Mouse (Mus musculus) liver, embryonic 14.5 days (tissue): Measurements from ENCODE around the gene Ms4a10. TPM values are rescaled to one million over a fixed set of nuclear protein-coding genes. Genes with fewer than 3 reads are reported as not detected.

Experiments
- ATAC-seq: fragments of 200-750 bp; cut with Nextera tagmentation; 2 replicates; pipeline ENCODE4 v1.8.0; 2017; ENCODE audit warnings: moderate number of reproducible peaks, mild to moderate bottlenecking, moderate library complexity; ENCODE audit not compliant: insufficient read depth
- DNase-seq, 3 experiments: peaks; one replicate each; pipeline ENCODE4 v3.0.0-alpha.2; 2012 to 2013; ENCODE audit warnings: low read depth in 3 of 3, low spot score in 3 of 3
- H3K27ac ChIP-seq: fragments of 300-500 bp; sonication (generic); 2 replicates; pipeline ENCODE4 v1.5.1; 2014; ENCODE audit warnings: moderate library complexity, mild to moderate bottlenecking, control low read depth, inconsistent platforms
- H3K27me3 ChIP-seq: fragments of 300-500 bp; sonication (generic); 2 replicates; pipeline ENCODE4 v1.6.1; 2014; ENCODE audit warnings: mild to moderate bottlenecking, low read length, moderate library complexity; ENCODE audit not compliant: control insufficient read depth, insufficient read depth
- H3K36me3 ChIP-seq: fragments of 300-500 bp; sonication (generic); replicated peaks from 2 replicates; pipeline ENCODE4 v1.6.1; 2014; ENCODE audit warnings: low read depth; ENCODE audit not compliant: control insufficient read depth, insufficient read depth
- H3K4me1 ChIP-seq, 2 experiments: fragments of 200-500 bp in 1 of 2; fragments of 300-500 bp in 1 of 2; sonication (generic) in 1 of 2; replicated peaks; 2 replicates each; pipeline ENCODE4 v1.6.1; 2012 to 2014; ENCODE audit warnings: antibody characterized with exemption in 1 of 2, inconsistent platforms in 1 of 2, low read length in 1 of 2; ENCODE audit not compliant: control insufficient read depth in 2 of 2, insufficient read depth in 2 of 2
- H3K4me2 ChIP-seq: fragments of 300-500 bp; sonication (generic); 2 replicates; pipeline ENCODE4 v1.6.1; 2014; ENCODE audit warnings: low read depth, mild to moderate bottlenecking, control low read depth, moderate library complexity
- H3K4me3 ChIP-seq, 2 experiments: fragments of 200-500 bp in 1 of 2; fragments of 300-500 bp in 1 of 2; sonication (generic) in 1 of 2; 2 replicates each; pipeline ENCODE4 v1.5.1; 2012 to 2014; ENCODE audit warnings: low read depth in 2 of 2, low read length in 2 of 2, mild to moderate bottlenecking in 2 of 2, control low read depth in 1 of 2, inconsistent platforms in 1 of 2, moderate library complexity in 1 of 2; ENCODE audit not compliant: insufficient read depth in 1 of 2
- H3K9ac ChIP-seq: fragments of 300-500 bp; sonication (generic); replicated peaks from 2 replicates; pipeline ENCODE4 v1.6.1; 2014; ENCODE audit warnings: mild to moderate bottlenecking, control low read depth, moderate library complexity
- H3K9me3 ChIP-seq: fragments of 300-500 bp; sonication (generic); 2 replicates; pipeline ENCODE4 v1.6.1; 2016; ENCODE audit warnings: low read length, mixed read lengths; ENCODE audit not compliant: control insufficient read depth
- CTCF ChIP-seq: IDR thresholded peaks from 2 replicates; pipeline ENCODE4 v1.5.1; 2016; ENCODE audit warnings: antibody characterized with exemption, low read depth, control low read depth
- EP300 ChIP-seq: IDR thresholded peaks from 2 replicates; pipeline ENCODE4 v1.6.1; 2016; ENCODE audit warnings: antibody characterized with exemption, low read depth
- WGBS: fragments of 180-500 bp; shearing (Covaris S2); extraction: QIAGEN DNeasy Blood & Tissue Kit; methylation state at CpG from one replicate; pipeline ENCODE4 v1.1.7; 2014; ENCODE audit not compliant: insufficient replicate concordance; 5-methylcytosine and 5-hydroxymethylcytosine counted together
- polyA plus RNA-seq, 2 experiments: library from polyadenylated mRNA; depleted of rRNA in 1 of 2; stranded (reverse) in 1 of 2; unstranded in 1 of 2; fragments of >200 nt; fragmentation: Nextera tagmentation in 1 of 2; extraction: Ambion mirVana in 1 of 2; gene quantifications; 2 replicates each; pipeline versions ENCODE4 v1.2.1 to v1.2.3; 2012 to 2014

The Ms4a10 gene
- polyA plus RNA-seq, 2 experiments = 0.23 TPM; not detected in 1

- ATAC-seq = peak; percentile 22; the same call in 1 of the 2 replicates
- H3K4me1 ChIP-seq = peaks cover 0 to 18% of the 10 kb centered on the region in 2 experiments
- peak overlapping the region; percentile 1 to 9; a peak in 3 of 4 replicates for H3K4me3 ChIP-seq
- 0 out of 2 replicates have a peak overlapping the region, but pooled peaks have one; percentile 1 for H3K9ac ChIP-seq
- H3K4me2 ChIP-seq = peak overlapping the region; percentile 59
- 12% methylated on average over 40 of the region's 40 CpGs for WGBS
- no peaks in the 10 kb centered on the region for H3K27me3 ChIP-seq
- H3K27ac ChIP-seq = no peak overlapping the region
- H3K9me3 ChIP-seq = no peaks in the 10 kb centered on the region
- TF ChIP-seq EP300 (no peak), CTCF (no peak)
- H3K36me3 ChIP-seq = peaks cover 11% of the 10 kb centered on the region
- no peak for DNase-seq
Measured at GRCm38 (mm10) chr19:10940801-10941457, 33.5 kb downstream of the Ms4a10 start.

- peak overlapping the region; percentile 59 for H3K4me2 ChIP-seq
- 0 out of 2 replicates have a peak overlapping the region, but pooled peaks have one; percentile 1 for H3K9ac ChIP-seq
- H3K36me3 ChIP-seq = peaks cover 11% of the 10 kb centered on the region
- H3K9me3 ChIP-seq = no peaks in the 10 kb centered on the region
- no peak overlapping the region for H3K27ac ChIP-seq
- no peaks in the 10 kb centered on the region for H3K27me3 ChIP-seq
- ATAC-seq (peak; percentile 67; the same call in 1 of the 2 replicates), DNase-seq (peak; percentile 42 to 49 (median 42))
- TF ChIP-seq EP300 (no peak), CTCF (peak; percentile 94)
- H3K4me1 ChIP-seq = peaks cover 0 to 18% of the 10 kb centered on the region in 2 experiments
- 17% methylated on average over 37 of the region's 37 CpGs for WGBS
- peak overlapping the region; percentile 1 to 9; a peak in 3 of 4 replicates for H3K4me3 ChIP-seq
Measured at GRCm38 (mm10) chr19:10940097-10940800, 34.2 kb downstream of the Ms4a10 start.

GRCm38 (mm10) chr19:10938771-10939170, 35.7 kb downstream of the Ms4a10 start:
- 15% methylated on average over 3 of the region's 3 CpGs for WGBS
- Histone ChIP-seq H3K27me3 (no peaks in the 10 kb centered on the region), H3K4me2 (no peak overlapping the region), H3K36me3 (peaks cover 3% of the 10 kb centered on the region; the same call in 1 of the 2 replicates), H3K4me1 (peaks cover 0 to 19% of the 10 kb centered on the region in 2 experiments), H3K9ac (no peak overlapping the region), H3K9me3 (no peaks in the 10 kb centered on the region), H3K4me3 (no peak overlapping the region), H3K27ac (no peak overlapping the region)
- no peak for ATAC-seq
- DNase-seq = no peak
- TF ChIP-seq EP300 (no peak), CTCF (no peak)

- Histone ChIP-seq H3K9me3 (no peaks in the 10 kb centered on the region), H3K27ac (no peak within 1 kb of the TSS), H3K36me3 (no peaks in the 10 kb centered on the region), H3K9ac (no peak within 1 kb of the TSS), H3K27me3 (no peaks in the 10 kb centered on the region), H3K4me2 (no peak within 1 kb of the TSS), H3K4me3 (no peak within 1 kb of the TSS), H3K4me1 (peaks cover 0 to 19% of the 10 kb centered on the region in 2 experiments)
- WGBS = 8% methylated on average over 5 of the region's 5 CpGs
- TF ChIP-seq EP300 = no peak; the same call in 1 of the 2 replicates
- ATAC-seq (peak; percentile 82), DNase-seq (peak in 1 of 3 experiments; percentile 37)
Measured at GRCm38 (mm10) chr19:10937110-10937563, 37.3 kb downstream of the Ms4a10 start, which contains the start of gene Ptgdr2. Gene Ptgdr2, plus strand, starts transcription at chr19:10937160.

GRCm38 (mm10) chr19:10936077-10936476, 38.4 kb downstream of the Ms4a10 start:
- H3K4me1 ChIP-seq = peaks cover 0 to 19% of the 10 kb centered on the region in 2 experiments
- H3K27me3 ChIP-seq = no peaks in the 10 kb centered on the region
- ATAC-seq = no peak
- H3K9ac ChIP-seq = no peak overlapping the region
- no peaks in the 10 kb centered on the region for H3K36me3 ChIP-seq
- no peak overlapping the region for H3K4me2 ChIP-seq
- TF ChIP-seq EP300 = no peak
- TF ChIP-seq CTCF = peak; percentile 62
- 77% methylated on average over 5 of the region's 5 CpGs for WGBS
- no peak overlapping the region for H3K27ac ChIP-seq
- no peak for DNase-seq
- H3K4me3 ChIP-seq = no peak overlapping the region
- no peaks in the 10 kb centered on the region for H3K9me3 ChIP-seq
